Comparison of ENCODE assay signal across 22 mouse cellular contexts in genomic region chr14:32822812-32823211, GRCm38 (mm10). TPM values are rescaled to one million over a fixed set of nuclear protein-coding genes. Genes with fewer than 3 reads are reported as not detected.
"Had no signal": no experiment of that assay in that cellular context is flagged by ENCODE, and none has a peak within 500 bp of the region (broad histone marks: within the 10 kb centered on the region; RNA-seq: fewer than 3 reads in every experiment).

No protein-coding gene starts in this region.

- H3K4me3 ChIP-seq: neural tube, embryonic 13.5 days; neural tube, embryonic 15.5 days; stomach, embryonic 15.5 days had no signal

- H3K4me2 ChIP-seq: neural tube, embryonic 13.5 days; neural tube, embryonic 15.5 days; stomach, embryonic 15.5 days had no signal

- DNase-seq: retina, postnatal 1 day; right cerebral cortex, adult 18-20 months; right cerebral cortex, postnatal 14 days; right cerebral cortex, postnatal 25 days; right cerebral cortex, postnatal 4 days; spleen, adult 18-20 months; thymus, adult 18-20 months; thymus, adult 2 months; thymus, postnatal 14 days; thymus, postnatal 25 days; thymus, postnatal 36 days; thymus, postnatal 4 days had no signal

- H3K9me3 ChIP-seq: neural tube, embryonic 13.5 days; neural tube, embryonic 15.5 days; stomach, embryonic 15.5 days had no signal

- H3K27me3 ChIP-seq: neural tube, embryonic 13.5 days; neural tube, embryonic 15.5 days; stomach, embryonic 15.5 days had no signal

- H3K36me3 ChIP-seq: neural tube, embryonic 13.5 days; neural tube, embryonic 15.5 days; stomach, embryonic 15.5 days had no signal

- H3K9ac ChIP-seq: neural tube, embryonic 13.5 days; neural tube, embryonic 15.5 days; stomach, embryonic 15.5 days had no signal

- H3K27ac ChIP-seq: neural tube, embryonic 13.5 days; neural tube, embryonic 15.5 days; stomach, embryonic 15.5 days; stomach, postnatal 0 days had no signal

RNA-seq across cellular contexts. Expression of gene Fam170b, which starts 10.9 kb away (rescaled TPM):
- polyA plus RNA-seq: neural tube, embryonic 14.5 days; neural tube, embryonic 15.5 days; small intestine, adult 2 months; spleen, adult 2 months; stomach, embryonic 15.5 days; stomach, postnatal 0 days; thymus, adult 2 months; thymus, postnatal 0 days; urinary bladder, adult 2 months had no signal

RNA-seq across cellular contexts. Expression of gene Tmem273, which starts 37.0 kb away (rescaled TPM):
- polyA plus RNA-seq: testis, adult 2 months had no signal
